Comparison of ENCODE assay signal across 8 mouse cellular contexts in the genomic region with DNA sequence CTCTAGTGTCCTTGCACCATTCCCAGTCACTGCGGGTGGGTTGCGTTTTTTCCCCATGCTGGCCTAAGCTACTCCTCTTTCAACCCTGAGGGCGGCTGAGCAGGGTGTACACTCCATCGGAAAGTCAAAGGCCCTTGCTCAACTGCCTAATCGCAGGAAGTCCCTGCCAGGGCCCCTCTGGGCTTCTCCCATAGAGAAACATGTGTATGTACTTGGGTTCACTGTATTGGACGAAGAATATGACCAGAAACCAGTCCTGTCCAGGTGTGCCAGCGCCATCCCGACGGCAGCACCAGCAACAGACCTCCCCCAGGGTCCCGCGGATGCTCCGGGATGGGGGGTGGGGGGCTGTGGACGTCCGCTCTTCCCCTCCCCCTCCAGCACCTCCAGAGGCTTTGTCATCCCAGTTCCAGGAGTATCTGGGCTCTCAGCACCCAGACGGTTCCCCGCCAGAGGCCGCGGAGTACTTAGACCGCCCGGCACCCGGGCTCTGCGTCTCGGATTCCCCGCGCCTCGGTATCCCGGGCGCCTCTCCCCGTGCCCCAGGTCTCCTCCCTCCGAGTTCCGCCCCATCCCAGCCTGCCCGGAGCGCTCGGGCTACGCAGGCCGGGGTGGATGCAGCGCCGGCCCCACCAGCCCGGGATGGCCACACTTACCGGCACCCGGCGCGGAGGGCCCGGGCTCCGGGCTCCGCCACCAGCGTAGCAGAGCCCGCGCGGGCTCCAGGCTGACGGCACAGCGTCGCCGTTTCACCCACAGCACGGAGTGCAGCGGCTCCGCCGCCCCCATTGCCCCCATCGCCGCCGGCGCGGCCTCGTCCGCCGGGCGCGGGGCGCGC. TPM values are rescaled to one million over a fixed set of nuclear protein-coding genes. Genes with fewer than 3 reads are reported as not detected.
DNase-seq lines count a peak whose midpoint lies in the region; ATAC-seq and TF ChIP-seq lines count a peak whose summit lies in the region.

No protein-coding gene starts in this region.

- peak in 1 of 2 experiments; percentile 54 for DNase-seq in spleen, adult 2 months (ENCODE audit: low read depth in 1 of 2, low spot score in 2 of 2)
- DNase-seq in spleen, adult 12 weeks (ENCODE audit: low spot score), result no peak
- DNase-seq in brain, embryonic 14.5 days (ENCODE audit: low read depth), result peak; percentile 65
- DNase-seq in forelimb bud, embryonic 11.5 days (ENCODE audit: low read depth, low spot score), result peak; percentile 44
- DNase-seq in hindbrain, postnatal 0 days (ENCODE audit: low spot score), result peak; percentile 59
- no peak for DNase-seq in liver, embryonic 13.5 days
- peak; percentile 58 for DNase-seq in naive thymus-derived CD4-positive, alpha-beta T cell, adult 2 months (ENCODE audit: low read depth)
- DNase-seq in urinary bladder, postnatal 25 days (ENCODE audit: low spot score), result peak; percentile 37

- WGBS in spleen, adult 2 months, result under 1% methylated on average over 70 of the region's 70 CpGs
- WGBS in hindbrain, postnatal 0 days, result 4% methylated on average over 69 of the region's 70 CpGs
- WGBS in liver, embryonic 13.5 days (ENCODE audit: insufficient replicate concordance), result under 1% methylated on average over 70 of the region's 70 CpGs

- TF ChIP-seq POLR2A in spleen, adult 2 months (IDR thresholded peaks at IDR 0.05; ENCODE audit: low read depth, low read length), result no peak
- TF ChIP-seq POLR2A in brain, embryonic 14.5 days (IDR thresholded peaks at IDR 0.05; ENCODE audit: borderline replicate concordance, extremely low read depth, insufficient read depth, insufficient read length, poor library complexity, severe bottlenecking), result no peak; the same call in 1 of the 2 replicates

- H3K27me3 ChIP-seq in spleen, adult 2 months (ENCODE audit: control insufficient read depth, insufficient read depth, low read length), result no peaks in the 10 kb centered on the region
- no peaks in the 10 kb centered on the region for H3K27me3 ChIP-seq in hindbrain, postnatal 0 days (ENCODE audit: insufficient read depth, low read length)
- H3K27me3 ChIP-seq in liver, embryonic 13.5 days, result peaks cover 39% of the 10 kb centered on the region

- H3K4me1 ChIP-seq in spleen, adult 2 months (ENCODE audit: control insufficient read depth, insufficient read depth, insufficient read length), result peaks cover 22% of the 10 kb centered on the region; the same call in 1 of the 2 replicates
- H3K4me1 ChIP-seq in hindbrain, postnatal 0 days (ENCODE audit: insufficient read depth, low read length), result peaks cover 32% of the 10 kb centered on the region
- peaks cover 47% of the 10 kb centered on the region for H3K4me1 ChIP-seq in liver, embryonic 13.5 days (replicated peaks)

- H3K9me3 ChIP-seq in hindbrain, postnatal 0 days (ENCODE audit: low read length), result no peaks in the 10 kb centered on the region
- no peaks in the 10 kb centered on the region for H3K9me3 ChIP-seq in liver, embryonic 13.5 days (replicated peaks)

- peak overlapping the region; percentile 84 for H3K9ac ChIP-seq in hindbrain, postnatal 0 days (replicated peaks; ENCODE audit: low read length)
- H3K9ac ChIP-seq in liver, embryonic 13.5 days, result peak overlapping the region; percentile 75

- TF ChIP-seq CTCF in spleen, adult 2 months (IDR thresholded peaks at IDR 0.05; ENCODE audit: extremely low read depth, insufficient read depth, insufficient read length, insufficient replicate concordance), result no peak
- no peak for TF ChIP-seq CTCF in brain, embryonic 14.5 days (IDR thresholded peaks at IDR 0.05; ENCODE audit: borderline replicate concordance, extremely low read depth, insufficient read depth, insufficient read length)
- TF ChIP-seq CTCF in hindbrain, postnatal 0 days (IDR thresholded peaks at IDR 0.05; ENCODE audit: low read depth), result no peak

- H3K4me2 ChIP-seq in hindbrain, postnatal 0 days (ENCODE audit: low read depth, low read length), result peak overlapping the region; percentile 60
- peak overlapping the region; percentile 85 for H3K4me2 ChIP-seq in liver, embryonic 13.5 days

- H3K27ac ChIP-seq in spleen, adult 2 months (ENCODE audit: insufficient read depth, low read length), result peak overlapping the region; percentile 96
- peak overlapping the region; percentile 91 for H3K27ac ChIP-seq in hindbrain, postnatal 0 days
- peak overlapping the region; percentile 58 for H3K27ac ChIP-seq in liver, embryonic 13.5 days

- peak; percentile 55 for ATAC-seq in hindbrain, postnatal 0 days
- ATAC-seq in liver, embryonic 13.5 days (ENCODE audit: low read depth), result peak; percentile 40

- no peaks in the 10 kb centered on the region for H3K36me3 ChIP-seq in spleen, adult 2 months (ENCODE audit: control insufficient read depth, insufficient read depth, low read length)
- H3K36me3 ChIP-seq in hindbrain, postnatal 0 days (ENCODE audit: insufficient read depth, low read length), result no peaks in the 10 kb centered on the region
- H3K36me3 ChIP-seq in liver, embryonic 13.5 days, result no peaks in the 10 kb centered on the region

- H3K4me3 ChIP-seq in spleen, adult 2 months (ENCODE audit: extremely low read depth, insufficient read depth, insufficient read length), result peak overlapping the region; percentile 90
- peak overlapping the region; percentile 61 for H3K4me3 ChIP-seq in hindbrain, postnatal 0 days (ENCODE audit: low read length)
- H3K4me3 ChIP-seq in liver, embryonic 13.5 days (replicated peaks), result peak overlapping the region; percentile 70

RNA-seq across cellular contexts. Expression of a gene that starts 0.9 kb away (rescaled TPM):
- polyA plus RNA-seq in spleen, adult 2 months (2012; rRNA removed), result 64.4 and 82.8 TPM in 2 replicates
- polyA plus RNA-seq in brain, embryonic 14.5 days (2012; rRNA removed), result 27.3 and 32.0 TPM in 2 replicates
- total RNA-seq in hindbrain, postnatal 0 days (2014; rRNA removed), result 46.3 and 52.1 TPM in 2 replicates
- 23.4 and 23.6 TPM in 2 replicates for polyA plus RNA-seq in hindbrain, postnatal 0 days (2015; fragmentation: Nextera tagmentation; extraction: Ambion mirVana)
- 3.2 and 3.7 TPM in 2 replicates for polyA plus RNA-seq in liver, embryonic 13.5 days (2015; fragmentation: Nextera tagmentation; extraction: Ambion mirVana)

RNA-seq across cellular contexts. Expression of a gene that starts 29.2 kb away (rescaled TPM):
- polyA plus RNA-seq in spleen, adult 2 months (2012; rRNA removed), result 28.1 and 32.3 TPM in 2 replicates
- polyA plus RNA-seq in brain, embryonic 14.5 days (2012; rRNA removed), result 16.8 and 21.8 TPM in 2 replicates
- 17.4 and 26.2 TPM in 2 replicates for total RNA-seq in hindbrain, postnatal 0 days (2014; rRNA removed)
- 12.8 and 13.6 TPM in 2 replicates for polyA plus RNA-seq in hindbrain, postnatal 0 days (2015; fragmentation: Nextera tagmentation; extraction: Ambion mirVana)
- 7.3 and 7.4 TPM in 2 replicates for polyA plus RNA-seq in liver, embryonic 13.5 days (2015; fragmentation: Nextera tagmentation; extraction: Ambion mirVana)

Comparison
In these comparisons a context has a peak if more than half of its experiments do, and no peak if none do; other contexts are left out.
1. DNase-seq: peak in brain, embryonic 14.5 days (single experiment), forelimb bud, embryonic 11.5 days (single experiment), hindbrain, postnatal 0 days (single experiment), naive thymus-derived CD4-positive, alpha-beta T cell, adult 2 months (single experiment) and urinary bladder, postnatal 25 days (single experiment); none in spleen, adult 12 weeks (single experiment) and liver, embryonic 13.5 days (single experiment).
2. Peak in every context shown above with its lines, with median percentiles within 50 percentile points of each other: H3K27ac ChIP-seq and H3K4me3 ChIP-seq.